Mouse (Mus musculus) midbrain, embryonic 12.5 days (tissue): Measurements from ENCODE around the gene Hist1h2ag. TPM values are rescaled to one million over a fixed set of nuclear protein-coding genes. Genes with fewer than 3 reads are reported as not detected.
"Not testable (repeated sequence)": the region's sequence is repeated elsewhere in the genome, so short reads cannot be mapped to it uniquely, and the experiment has no call there.

Source experiments
- ATAC-seq: fragments of 200-750 bp; cut with Nextera tagmentation; 2 replicates; pipeline ENCODE4 v1.8.0; 2017; ENCODE audit warnings: low read depth, moderate TSS enrichment, moderate library complexity; ENCODE audit not compliant: low FRiP score
- H3K27ac ChIP-seq: fragments of 300-500 bp; sonication (generic); replicated peaks from 2 replicates; pipeline ENCODE4 v1.5.1; 2016; ENCODE audit warnings: mild to moderate bottlenecking
- H3K27me3 ChIP-seq: fragments of 300-500 bp; sonication (generic); 2 replicates; pipeline ENCODE4 v1.6.1; 2016; ENCODE audit warnings: mild to moderate bottlenecking
- H3K36me3 ChIP-seq: fragments of 300-500 bp; sonication (generic); 2 replicates; pipeline ENCODE4 v1.6.1; 2016
- H3K4me1 ChIP-seq: fragments of 300-500 bp; sonication (generic); 2 replicates; pipeline ENCODE4 v1.6.1; 2016
- H3K4me2 ChIP-seq: fragments of 300-500 bp; sonication (generic); replicated peaks from 2 replicates; pipeline ENCODE4 v1.6.1; 2016; ENCODE audit warnings: mild to moderate bottlenecking, moderate library complexity
- H3K4me3 ChIP-seq: fragments of 300-500 bp; sonication (generic); 2 replicates; pipeline ENCODE4 v1.5.1; 2016; ENCODE audit warnings: mild to moderate bottlenecking
- H3K9ac ChIP-seq: fragments of 300-500 bp; sonication (generic); replicated peaks from 2 replicates; pipeline ENCODE4 v1.6.1; 2016; ENCODE audit warnings: mild to moderate bottlenecking, moderate library complexity
- H3K9me3 ChIP-seq: fragments of 300-500 bp; sonication (generic); 2 replicates; pipeline ENCODE4 v1.6.1; 2016; ENCODE audit warnings: mild to moderate bottlenecking
- whole genome bisulfite sequencing: fragments of 180-500 bp; shearing (Covaris S2); methylation state at CpG from one replicate; pipeline ENCODE4 v1.1.7; 2016; 5-methylcytosine and 5-hydroxymethylcytosine counted together
- polyA plus RNA-seq: library from polyadenylated mRNA; unstranded; fragments of >200 nt; fragmentation: Nextera tagmentation; extraction: Ambion mirVana; gene quantifications from 2 replicates; pipeline ENCODE4 v1.2.1, GENCODE M21; 2016

Gene Hist1h2ag
- polyA plus RNA-seq, 1 experiment from 2014 or later: 62.2 TPM

DNA sequence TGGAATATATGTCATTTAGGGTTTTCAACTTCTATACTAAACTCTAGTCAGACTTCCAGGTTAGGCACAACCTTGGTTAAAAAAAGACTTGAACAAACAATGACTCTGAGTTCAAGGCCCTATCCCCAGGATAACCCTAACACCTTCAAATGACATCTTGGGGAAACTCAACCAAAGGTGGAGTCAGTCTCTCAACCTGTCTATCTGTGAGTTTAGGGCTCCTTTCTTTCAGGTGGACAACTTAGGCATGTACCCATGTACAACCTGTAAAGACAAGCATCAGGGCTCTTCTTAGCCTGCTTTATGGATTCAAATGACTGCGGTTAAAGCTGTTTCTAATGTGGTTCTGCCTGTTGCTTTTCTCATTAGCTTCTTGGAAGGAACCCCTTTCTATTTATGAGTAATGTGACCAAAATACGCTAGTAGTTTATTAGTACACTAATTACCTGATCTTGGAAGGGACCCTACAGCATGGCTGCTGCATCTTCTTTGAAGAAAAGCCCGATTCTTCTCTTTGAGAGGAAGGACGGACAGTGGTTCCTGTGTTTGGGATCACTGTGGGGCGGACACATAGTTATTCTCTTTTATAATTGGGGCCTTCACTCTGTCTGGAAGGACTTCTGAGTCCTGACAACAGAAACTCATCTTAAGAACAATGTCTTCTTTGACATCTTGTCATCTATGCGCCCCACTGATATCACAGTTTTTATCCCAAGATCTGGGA lies 1.9 kb upstream of the Hist1h2ag start:
- Histone ChIP-seq H3K27ac (no peak overlapping the region), H3K4me3 (peak overlapping the region; percentile 40; the same call in 1 of the 2 replicates), H3K4me2 (peak overlapping the region; percentile 60), H3K27me3 (no peaks in the 10 kb centered on the region), H3K9me3 (no peaks in the 10 kb centered on the region), H3K36me3 (no peaks in the 10 kb centered on the region), H3K4me1 (peaks cover 21% of the 10 kb centered on the region), H3K9ac (no peak overlapping the region)
- ATAC-seq: no peak
- WGBS: 86% methylated on average over 6 of the region's 6 CpGs

- peak overlapping the region; percentile 78 for H3K27ac ChIP-seq
- peak overlapping the region; percentile 54; the same call in 1 of the 2 replicates for H3K9ac ChIP-seq
- no peaks in the 10 kb centered on the region for H3K36me3 ChIP-seq
- no peaks in the 10 kb centered on the region for H3K9me3 ChIP-seq
- peak overlapping the region; percentile 40 for H3K4me3 ChIP-seq
- peaks cover 21% of the 10 kb centered on the region for H3K4me1 ChIP-seq
- WGBS: 1% methylated on average over 11 of the region's 14 CpGs
- peak overlapping the region; percentile 60 for H3K4me2 ChIP-seq
- ATAC-seq: peak; percentile 21; the same call in 1 of the 2 replicates
- no peaks in the 10 kb centered on the region for H3K27me3 ChIP-seq
Observed at GRCm38 (mm10) chr13:22043503-22044431, 1.0 kb upstream of the Hist1h2ag start.

DNA sequence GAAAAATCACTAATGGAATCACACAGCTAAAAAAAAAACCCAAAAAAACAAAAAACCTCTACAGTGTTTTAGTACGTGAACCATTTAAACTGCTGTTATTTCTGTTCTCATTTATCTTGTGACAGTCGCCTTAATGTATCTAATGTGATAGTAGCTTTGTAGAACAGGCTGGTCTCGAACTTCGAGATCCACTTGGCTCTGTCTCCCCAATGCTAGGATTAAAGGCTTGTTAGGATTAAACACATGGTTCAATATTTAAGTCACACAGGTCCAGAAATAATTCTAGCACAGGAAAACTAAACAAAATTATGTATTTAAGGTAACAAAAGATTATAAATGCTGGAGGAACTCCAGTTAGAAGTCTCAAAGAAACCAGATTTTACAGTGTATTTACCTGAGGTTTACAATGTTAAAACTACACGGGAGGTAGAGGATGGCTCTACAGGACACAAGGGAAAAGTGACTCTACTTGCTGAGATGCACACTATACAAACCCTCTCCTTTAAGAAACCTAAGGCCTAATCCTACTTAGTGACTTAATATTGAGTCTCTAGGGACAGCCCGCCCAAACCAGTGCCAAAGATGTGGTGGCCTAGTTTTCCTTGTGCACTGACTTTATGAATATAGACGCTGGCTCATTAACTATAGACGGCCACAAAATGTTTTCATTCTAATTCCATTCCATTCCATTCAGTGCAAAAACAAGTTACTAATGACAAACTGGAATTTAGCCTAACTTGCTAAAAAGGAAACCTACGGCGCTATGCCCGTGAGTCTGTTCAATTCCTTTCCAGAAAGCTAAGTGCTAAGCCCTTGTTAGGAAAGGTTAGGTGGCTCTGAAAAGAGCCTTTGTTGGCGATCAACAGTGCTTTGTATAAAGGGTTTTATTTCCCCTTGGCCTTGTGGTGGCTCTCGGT lies 835 bp downstream of the Hist1h2ag start:
- Histone ChIP-seq H3K4me1 (peaks cover 21% of the 10 kb centered on the region), H3K4me3 (peak overlapping the region; percentile 41), H3K4me2 (peak overlapping the region; percentile 65), H3K27me3 (no peaks in the 10 kb centered on the region), H3K36me3 (no peaks in the 10 kb centered on the region), H3K27ac (peak overlapping the region; percentile 93), H3K9ac (peak overlapping the region; percentile 61), H3K9me3 (no peaks in the 10 kb centered on the region)
- ATAC-seq: no peak
- WGBS: 1% methylated on average over 13 of the region's 13 CpGs

- H3K9ac ChIP-seq: peak within 1 kb of the TSS; percentile 61
- not testable (repeated sequence) for H3K27me3 ChIP-seq, H3K9me3 ChIP-seq, H3K36me3 ChIP-seq
- WGBS: under 1% methylated on average over 22 of the region's 27 CpGs
- peak; percentile 57 for ATAC-seq
- peak within 1 kb of the TSS; percentile 65 for H3K4me2 ChIP-seq
- H3K4me1 ChIP-seq: peaks cover 28% of the 10 kb centered on the region
- peak within 1 kb of the TSS; percentile 44 for H3K4me3 ChIP-seq
- H3K27ac ChIP-seq: peak within 1 kb of the TSS; percentile 93
Observed at GRCm38 (mm10) chr13:22041142-22041536, 1.6 kb downstream of the Hist1h2ag start, which contains the start of gene Hist1h4i. Hist1h4i (minus strand) TSS chr13:22041362.

GRCm38 (mm10) chr13:22040464-22041141 lies 2.1 kb downstream of the Hist1h2ag start:
- under 1% methylated on average over 24 of the region's 24 CpGs for WGBS
- Histone ChIP-seq H3K9me3 (no peaks in the 10 kb centered on the region), H3K27me3 (no peaks in the 10 kb centered on the region), H3K9ac (peak overlapping the region; percentile 47), H3K4me2 (peak overlapping the region; percentile 65), H3K36me3 (no peaks in the 10 kb centered on the region), H3K27ac (peak overlapping the region; percentile 89), H3K4me1 (peaks cover 29% of the 10 kb centered on the region), H3K4me3 (peak overlapping the region; percentile 44)
- peak; percentile 4; the same call in 1 of the 2 replicates for ATAC-seq

- Histone ChIP-seq H3K4me2 (peak overlapping the region; percentile 65), H3K9me3 (no peaks in the 10 kb centered on the region), H3K4me1 (peaks cover 29% of the 10 kb centered on the region), H3K27ac (peak overlapping the region; percentile 89), H3K4me3 (peak overlapping the region; percentile 44), H3K27me3 (no peaks in the 10 kb centered on the region), H3K9ac (peak overlapping the region; percentile 47), H3K36me3 (no peaks in the 10 kb centered on the region)
- ATAC-seq: no peak
- WGBS: 10% methylated on average over 2 of the region's 2 CpGs
Observed at GRCm38 (mm10) chr13:22039951-22040463, 2.7 kb downstream of the Hist1h2ag start.

DNA sequence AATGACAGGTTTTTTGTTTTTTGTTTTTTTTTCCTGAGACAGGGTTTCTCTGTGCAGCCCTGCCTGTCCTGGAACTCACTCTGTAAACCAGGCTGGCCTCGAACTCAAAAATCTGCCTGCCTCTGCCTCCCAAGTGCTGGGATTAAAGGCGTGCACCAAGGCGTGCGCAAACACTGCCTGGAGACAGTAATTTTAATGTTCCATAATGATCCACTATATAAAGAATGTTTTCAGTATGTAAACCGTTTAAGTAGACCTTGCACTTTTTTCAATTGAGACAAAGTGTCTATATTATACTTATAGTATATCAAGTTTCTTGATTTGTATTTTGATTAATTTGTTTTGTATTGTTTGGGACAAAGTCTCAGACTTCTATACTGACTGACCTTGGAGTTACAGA lies 3.4 kb downstream of the Hist1h2ag start:
- no peak for ATAC-seq
- H3K9ac ChIP-seq: no peak overlapping the region
- H3K27me3 ChIP-seq: no peaks in the 10 kb centered on the region
- WGBS: 63% methylated on average over 5 of the region's 5 CpGs
- 0 out of 2 replicates have a peak overlapping the region, but pooled peaks have one; percentile 89 for H3K27ac ChIP-seq
- H3K4me2 ChIP-seq: no peak overlapping the region
- no peak overlapping the region for H3K4me3 ChIP-seq
- no peaks in the 10 kb centered on the region for H3K36me3 ChIP-seq
- H3K9me3 ChIP-seq: no peaks in the 10 kb centered on the region
- H3K4me1 ChIP-seq: peaks cover 34% of the 10 kb centered on the region

- peaks cover 36% of the 10 kb centered on the region for H3K4me1 ChIP-seq
- WGBS: 84% methylated on average over 2 of the region's 2 CpGs
Observed at GRCm38 (mm10) chr13:22037415-22037814, 5.3 kb downstream of the Hist1h2ag start.

DNA sequence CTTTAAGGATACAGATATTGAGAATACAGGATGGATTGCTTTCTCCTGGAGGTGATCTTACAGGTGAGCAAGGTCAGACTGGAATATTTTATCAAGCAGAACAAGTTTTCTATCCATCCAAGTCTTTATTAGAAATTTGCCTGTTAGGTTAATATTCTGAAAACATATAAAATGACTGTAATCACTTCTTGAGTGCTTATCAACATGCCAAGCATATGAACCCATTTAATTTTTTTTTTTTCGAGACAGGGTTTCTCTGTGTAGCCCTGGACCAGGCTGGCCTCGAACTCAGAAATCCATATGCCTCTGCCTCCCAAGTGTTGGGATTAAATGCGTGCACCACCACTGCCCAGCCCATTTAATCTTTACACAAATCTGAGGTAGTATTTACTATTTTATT lies 5.8 kb downstream of the Hist1h2ag start:
- 53% methylated on average over 3 of the region's 3 CpGs for WGBS
- H3K4me1 ChIP-seq: peaks cover 32% of the 10 kb centered on the region
- no peaks in the 10 kb centered on the region for H3K36me3 ChIP-seq
- no peak overlapping the region; the same call in 1 of the 2 replicates for H3K9ac ChIP-seq
- no peaks in the 10 kb centered on the region for H3K9me3 ChIP-seq
- ATAC-seq: no peak
- H3K27me3 ChIP-seq: no peaks in the 10 kb centered on the region
- 0 out of 2 replicates have a peak overlapping the region, but pooled peaks have one; percentile 38 for H3K4me3 ChIP-seq
- peak overlapping the region; percentile 67 for H3K4me2 ChIP-seq
- peak overlapping the region; percentile 83 for H3K27ac ChIP-seq

More at GRCm38 (mm10) chr13:22037415-22037814, 5.3 kb downstream of the Hist1h2ag start:
- Histone ChIP-seq H3K4me3 (no peak overlapping the region), H3K27me3 (no peaks in the 10 kb centered on the region), H3K9me3 (no peaks in the 10 kb centered on the region), H3K27ac (peak overlapping the region; percentile 22), H3K4me2 (0 out of 2 replicates have a peak overlapping the region, but pooled peaks have one; percentile 11), H3K9ac (no peak overlapping the region), H3K36me3 (no peaks in the 10 kb centered on the region)
- no peak for ATAC-seq

DNA sequence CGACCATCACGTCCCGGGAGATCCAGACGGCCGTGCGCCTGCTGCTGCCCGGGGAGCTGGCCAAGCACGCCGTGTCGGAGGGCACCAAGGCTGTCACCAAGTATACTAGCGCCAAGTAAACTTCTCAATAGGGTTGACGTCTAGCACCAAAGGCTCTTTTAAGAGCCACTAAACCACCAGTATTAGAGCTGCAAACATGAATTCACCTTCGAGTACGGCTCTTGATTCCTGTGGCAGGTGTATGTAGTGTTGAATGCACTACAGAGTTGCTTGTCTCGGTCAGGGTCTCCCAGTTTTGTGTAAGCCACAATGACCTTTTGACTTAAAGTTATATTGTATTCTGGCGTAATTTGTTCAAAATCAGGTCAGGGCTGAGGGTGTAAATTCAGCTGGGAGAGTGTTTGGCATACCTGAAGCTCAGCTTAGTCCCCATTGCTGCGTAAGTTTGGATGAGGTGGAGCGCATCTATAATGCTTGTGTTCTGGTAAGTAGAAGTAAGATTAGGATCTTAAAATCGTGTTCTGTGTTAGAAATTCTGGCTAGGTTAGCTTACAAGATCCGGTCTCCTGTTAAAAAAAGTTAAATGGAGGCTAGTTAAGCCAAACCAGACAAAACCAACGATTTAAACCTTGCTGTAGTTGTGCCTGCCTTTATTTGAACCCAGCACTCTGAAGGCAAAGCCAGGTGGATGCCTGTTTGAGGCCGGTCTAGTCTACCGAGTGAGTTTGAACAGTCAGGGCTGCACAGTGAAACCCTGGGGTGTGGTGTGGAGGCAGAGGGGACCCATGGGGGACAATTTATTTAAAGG lies 6.4 kb downstream of the Hist1h2ag start:
- Histone ChIP-seq H3K9me3 (no peaks in the 10 kb centered on the region), H3K4me2 (peak overlapping the region; percentile 67), H3K4me1 (peaks cover 30% of the 10 kb centered on the region), H3K4me3 (peak overlapping the region; percentile 38), H3K27ac (peak overlapping the region; percentile 83), H3K27me3 (no peaks in the 10 kb centered on the region), H3K36me3 (no peaks in the 10 kb centered on the region), H3K9ac (peak overlapping the region; percentile 54)
- ATAC-seq: peak; percentile 25
- WGBS: 2% methylated on average over 22 of the region's 23 CpGs
